Mouse (Mus musculus): ENCODE measurements around the gene P2ry6.

The P2ry6 gene

DNA sequence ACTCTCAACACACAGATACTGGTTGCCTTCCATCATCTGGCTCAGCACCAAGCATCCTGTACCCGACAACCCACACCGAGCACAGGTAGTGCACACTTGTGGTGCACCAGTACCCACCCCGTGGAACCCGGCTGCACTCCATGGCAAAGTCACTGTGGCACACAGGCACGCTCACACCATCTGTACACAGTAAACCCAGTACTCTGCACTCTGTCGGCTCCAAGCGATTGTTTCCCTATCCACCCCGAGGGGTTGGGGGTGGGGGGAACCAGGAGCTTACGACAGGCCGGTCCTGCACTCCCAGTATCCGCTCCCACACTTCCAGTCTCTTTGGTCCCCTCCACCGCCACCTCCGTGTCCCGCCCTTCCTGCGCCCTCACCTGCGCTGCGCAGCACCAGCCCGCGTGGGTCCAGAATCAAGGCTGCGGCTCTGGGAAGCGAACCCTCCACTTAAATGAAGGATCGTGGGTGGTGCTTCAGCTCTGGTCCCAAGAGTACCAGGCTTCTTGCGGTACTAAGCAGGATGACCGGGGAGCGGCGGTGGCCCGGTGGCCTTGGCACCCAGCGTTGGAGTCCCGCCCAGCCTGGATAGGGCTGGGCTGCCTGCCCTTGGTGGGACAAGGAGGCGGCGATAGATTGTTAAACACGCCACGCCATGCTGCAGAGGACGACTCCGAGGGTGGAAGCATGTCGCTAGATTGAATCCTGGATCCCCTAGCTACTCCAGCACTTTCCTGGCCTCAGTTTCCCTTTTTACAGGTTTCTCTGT lies at the start of gene P2ry6:
Gene P2ry6 (minus strand): TSS at position 515 of the 769 bp plus-strand sequence.
- DNase-seq (ENCODE audit: extremely low spot score), result no peak

DNA sequence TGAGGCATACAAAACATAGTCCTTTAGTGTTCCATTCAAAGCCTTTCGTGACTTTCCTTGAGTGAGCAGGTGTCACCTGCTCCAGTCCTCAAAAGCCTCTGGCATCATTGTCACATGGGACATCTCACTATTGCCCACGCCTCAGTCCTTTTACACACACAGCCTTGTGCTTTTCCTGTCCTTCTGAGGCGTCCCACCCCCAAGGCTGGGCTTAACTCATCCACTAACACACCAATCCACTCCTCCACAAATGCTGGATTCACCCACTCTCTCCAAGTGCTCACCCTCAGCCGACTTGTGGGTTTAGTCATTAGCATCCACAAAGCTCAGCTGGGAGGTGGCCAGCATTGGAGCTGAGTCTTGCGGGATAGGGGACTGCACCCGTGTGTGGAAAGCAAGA lies 43.0 kb upstream of the P2ry6 start:
- no peak for DNase-seq (ENCODE audit: extremely low spot score)

DNA sequence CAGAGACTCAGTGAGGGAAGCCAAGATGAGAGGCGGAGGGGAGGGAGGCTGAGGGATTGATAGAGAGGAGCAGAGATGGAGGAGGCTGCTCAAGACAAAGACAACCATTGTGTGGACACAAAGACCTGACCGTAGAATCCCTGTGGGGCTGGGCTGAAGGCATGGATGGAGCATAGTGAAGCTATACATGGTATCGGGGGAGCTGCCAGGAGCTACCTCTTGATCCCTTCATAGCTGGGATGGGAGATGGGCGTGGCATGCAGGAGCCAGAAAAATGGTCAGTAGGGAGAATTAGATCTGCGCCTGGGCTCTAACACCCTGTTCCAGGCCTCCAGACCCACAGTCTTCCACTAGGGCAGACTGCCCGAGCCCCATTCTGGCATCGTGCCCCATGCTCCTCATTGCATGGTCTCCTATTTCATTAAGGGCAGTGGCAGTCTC lies 42.6 kb upstream of the P2ry6 start:
- no peak for DNase-seq (ENCODE audit: extremely low spot score)

DNA sequence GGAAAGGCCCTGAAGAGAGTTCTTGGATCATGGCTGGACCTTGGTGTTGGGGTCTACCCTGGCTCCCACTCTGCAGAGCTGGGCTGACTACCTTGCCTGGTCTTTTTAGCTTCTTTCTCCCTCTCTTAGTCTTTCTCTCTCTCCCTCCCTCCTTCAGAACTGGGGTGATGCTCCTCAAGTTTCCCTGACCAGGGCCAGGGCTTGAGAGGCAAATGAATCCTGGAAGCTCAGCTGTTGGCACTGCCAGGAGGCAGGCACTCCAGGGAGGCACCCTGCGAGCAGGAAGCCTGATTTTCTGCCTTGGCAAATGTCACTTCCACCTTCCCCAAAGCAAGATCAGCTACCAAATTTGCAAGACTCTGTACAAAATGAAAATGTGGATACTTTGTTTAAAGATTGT lies 40.5 kb upstream of the P2ry6 start:
- DNase-seq (ENCODE audit: extremely low spot score), result no peak

DNA sequence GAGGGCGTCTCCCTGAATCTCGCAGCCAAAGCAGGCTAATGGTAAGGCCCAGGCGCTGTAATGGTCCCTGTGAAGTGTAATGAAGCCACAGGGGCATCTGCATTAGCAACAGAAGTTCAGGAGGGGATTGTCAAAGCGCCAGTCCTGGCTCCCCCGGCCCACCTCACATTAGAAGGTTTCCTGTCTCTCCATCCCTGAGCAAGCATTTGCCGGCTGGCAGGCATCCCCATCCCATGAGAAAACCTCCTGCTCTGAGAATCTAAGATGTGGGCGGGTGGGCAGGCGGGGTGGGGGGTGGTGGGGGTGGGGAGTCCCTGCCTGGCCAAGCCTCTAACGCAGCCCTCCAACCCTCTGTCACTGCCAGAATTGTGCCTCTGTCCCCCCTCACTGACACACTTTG lies 39.6 kb upstream of the P2ry6 start:
- DNase-seq (ENCODE audit: extremely low spot score), result no peak

DNA sequence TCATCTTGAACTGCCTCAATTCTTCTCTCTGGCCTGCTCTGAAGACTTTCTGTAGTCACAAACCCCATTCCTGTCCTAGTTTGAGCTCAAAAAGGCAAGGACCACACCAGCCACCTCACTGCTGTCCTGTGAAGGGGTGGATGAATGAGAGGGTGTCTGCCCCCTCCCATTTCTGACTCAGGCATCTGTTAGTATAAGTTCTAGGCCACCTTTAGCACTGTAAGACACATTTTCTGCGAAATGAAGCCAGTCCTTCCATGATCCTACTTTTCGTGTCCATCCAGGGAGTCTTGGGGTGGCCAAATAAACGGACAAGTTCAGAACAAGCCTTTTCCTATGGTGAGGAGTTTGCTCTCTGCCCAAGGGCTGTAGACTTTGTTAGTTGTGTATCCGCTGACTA lies 38.1 kb upstream of the P2ry6 start, which contains the start of gene P2ry2:
Gene P2ry2 (minus strand): TSS at position 326 of the 400 bp plus-strand sequence.
- DNase-seq (ENCODE audit: extremely low spot score), result no peak

DNA sequence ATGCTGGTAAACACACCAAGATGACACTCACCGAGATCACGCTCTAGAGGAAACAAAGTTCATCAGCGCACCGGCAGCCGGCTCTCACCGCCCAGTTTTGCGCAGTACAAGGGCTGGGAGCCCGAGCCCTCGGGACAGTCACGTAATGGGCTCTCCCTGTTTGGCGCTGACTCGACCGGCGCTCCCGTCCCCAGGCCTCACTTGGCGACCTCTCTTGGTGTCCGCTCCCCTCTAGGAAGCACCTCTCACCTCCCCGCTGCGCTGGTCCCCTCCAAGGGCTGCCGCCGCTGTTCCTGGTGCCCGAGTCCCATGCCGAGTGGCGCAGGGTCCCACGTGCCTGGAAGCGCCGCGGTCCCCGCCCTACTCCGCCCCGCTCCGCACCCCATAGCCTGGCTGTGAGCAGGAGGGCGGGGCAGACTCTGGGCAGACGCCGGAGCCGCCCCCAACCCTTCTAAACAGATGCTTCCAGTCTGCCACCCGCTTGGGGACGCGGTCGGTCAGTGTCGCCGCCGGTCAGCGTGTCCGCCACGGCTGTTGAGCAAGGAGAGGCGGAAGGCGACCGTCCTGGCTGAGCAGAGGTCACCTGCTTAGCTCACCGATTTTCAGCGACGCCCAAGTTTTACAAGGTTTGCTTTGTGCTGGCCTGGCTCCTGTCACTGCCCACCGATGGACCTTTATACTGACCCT lies 37.4 kb upstream of the P2ry6 start:
- peak; percentile 76 for DNase-seq (ENCODE audit: extremely low spot score)

DNA sequence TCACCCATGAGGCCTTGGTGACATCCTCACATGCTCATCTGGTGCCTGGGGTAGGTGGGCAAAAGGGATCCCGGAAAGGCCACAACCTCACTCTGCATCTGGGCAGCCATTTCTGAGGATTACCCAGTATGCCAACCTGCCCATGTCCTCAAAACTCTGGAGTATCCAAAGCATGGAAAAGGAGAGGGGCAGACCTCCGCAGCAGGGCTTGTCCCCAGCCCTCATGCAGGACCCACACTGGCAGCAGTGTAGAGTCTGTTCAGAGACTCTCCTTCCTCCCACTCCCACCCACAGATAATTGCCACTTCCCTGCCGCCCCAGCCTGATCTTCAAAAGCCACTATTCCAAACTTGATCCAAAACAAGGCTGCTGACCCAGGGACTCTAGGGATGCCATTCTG lies 36.3 kb upstream of the P2ry6 start:
- no peak for DNase-seq (ENCODE audit: extremely low spot score)

DNA sequence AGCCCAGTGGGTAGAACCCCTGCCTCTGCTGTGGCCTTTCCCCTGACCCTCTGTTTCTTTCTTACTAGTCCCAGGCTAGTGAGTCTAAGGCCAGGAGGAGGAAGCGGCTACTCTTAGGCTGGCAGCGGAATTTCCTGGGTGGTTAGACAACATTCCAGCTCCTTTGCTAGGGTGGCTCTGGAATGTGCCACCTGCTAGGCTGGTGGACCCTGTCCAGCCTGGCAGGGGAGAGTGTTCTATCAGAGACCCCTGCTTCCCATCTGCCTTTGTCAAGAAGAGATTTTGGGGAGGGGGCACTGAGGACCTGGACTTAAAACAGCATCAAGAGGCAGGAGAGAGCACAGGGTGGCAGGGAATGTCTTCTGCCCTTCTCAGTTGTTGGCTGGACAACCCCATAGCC lies 31.8 kb upstream of the P2ry6 start:
- no peak for DNase-seq (ENCODE audit: extremely low spot score)

DNA sequence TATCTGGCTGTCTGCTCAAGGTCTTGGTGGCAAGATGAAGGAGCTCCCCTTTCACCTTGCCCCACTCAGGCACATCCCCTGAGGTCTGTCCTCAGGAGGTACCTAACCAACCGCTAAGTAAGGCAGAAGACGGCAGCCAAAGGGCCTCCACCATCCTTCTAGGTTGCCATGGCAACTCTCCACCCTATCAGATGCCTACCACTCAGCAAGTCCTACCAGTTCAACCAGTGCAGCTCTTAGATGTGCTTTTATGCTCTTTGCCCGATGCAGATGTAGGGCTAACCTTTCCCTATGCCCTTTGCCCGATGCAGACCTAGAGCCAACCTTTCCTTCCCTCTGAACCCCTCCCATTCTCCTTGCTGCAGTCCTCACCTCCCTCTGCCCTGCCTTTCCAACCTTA lies 30.7 kb upstream of the P2ry6 start:
- no peak for DNase-seq (ENCODE audit: extremely low spot score)

DNA sequence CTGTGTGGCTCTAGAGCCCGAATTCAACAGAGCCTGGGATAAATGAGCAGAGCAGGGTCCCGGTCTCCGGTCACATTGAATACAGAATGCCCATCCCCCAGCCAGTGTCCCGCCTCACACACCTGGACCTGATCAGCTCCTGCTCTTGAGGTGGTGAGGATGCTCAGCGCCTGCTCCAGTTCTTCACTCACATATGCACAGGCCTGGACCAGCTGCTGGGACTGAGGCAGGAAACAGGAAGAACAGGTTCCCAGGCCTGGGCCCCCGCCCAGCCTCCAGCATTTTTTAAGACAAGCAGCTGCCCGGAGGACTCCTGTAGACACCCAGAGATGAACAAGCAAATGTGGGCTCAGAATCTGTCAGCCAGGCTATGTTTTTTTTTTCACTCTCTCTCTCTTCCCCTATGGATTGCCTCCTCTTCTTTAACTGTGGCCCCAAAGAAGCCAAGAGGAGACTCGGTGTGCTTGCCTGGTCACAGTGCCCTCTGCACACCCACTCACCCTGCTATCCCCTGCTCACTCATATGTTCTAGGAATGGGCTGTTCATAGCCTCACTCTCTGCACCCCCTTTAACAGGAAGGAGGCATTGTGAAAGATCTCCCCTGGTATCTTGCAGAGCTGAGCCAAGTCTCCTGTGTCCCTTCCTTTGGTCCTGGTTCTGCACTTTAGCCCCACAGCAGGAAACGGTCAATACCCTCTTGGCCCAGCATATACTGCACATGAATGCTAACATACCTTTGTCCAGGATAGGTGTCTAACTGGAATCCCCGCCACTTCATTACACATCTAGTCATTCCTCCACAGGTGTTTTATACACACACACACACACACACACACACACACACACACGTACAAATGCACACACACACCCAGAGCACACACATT lies 29.2 kb upstream of the P2ry6 start:
- DNase-seq (ENCODE audit: extremely low spot score), result no peak

DNA sequence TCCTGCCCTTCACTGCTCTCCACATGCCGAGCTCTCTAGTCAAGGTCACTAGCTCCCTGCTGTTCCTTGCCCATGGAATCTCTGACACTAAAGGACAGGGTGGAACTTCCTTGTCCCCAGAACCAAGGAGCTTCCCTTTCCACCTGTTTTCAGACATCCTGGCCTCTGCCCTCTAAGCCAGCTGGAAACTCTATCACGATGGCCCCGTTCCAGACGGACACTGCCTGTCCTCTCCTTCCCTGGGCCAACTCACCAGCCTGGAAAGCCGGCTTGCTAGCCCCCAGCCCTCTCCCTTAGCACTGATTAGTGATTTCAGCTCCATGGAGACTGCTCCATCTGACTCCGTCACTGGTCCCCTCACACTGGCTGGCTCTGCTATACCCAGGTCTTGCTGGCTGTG lies 27.8 kb upstream of the P2ry6 start:
- no peak for DNase-seq (ENCODE audit: extremely low spot score)

DNA sequence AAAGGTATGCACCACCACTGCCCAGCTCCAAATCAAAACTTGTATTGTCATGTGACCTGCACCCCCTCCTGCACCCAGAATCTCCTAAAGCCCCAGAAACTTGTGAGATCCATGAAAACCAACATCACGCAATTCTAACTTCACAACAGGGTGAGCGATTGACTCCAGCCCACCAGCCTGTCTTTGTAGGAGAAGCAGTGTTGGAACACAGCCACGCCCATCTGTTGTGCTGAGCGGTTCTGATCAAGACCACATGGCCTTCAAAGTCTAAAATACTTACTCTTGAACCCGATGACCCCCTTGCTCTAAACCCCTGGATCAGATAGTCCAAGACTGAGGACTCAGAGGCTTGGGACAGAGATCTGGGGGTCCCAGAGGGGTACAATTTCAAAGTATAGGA lies 25.2 kb upstream of the P2ry6 start:
- no peak for DNase-seq (ENCODE audit: extremely low spot score)

DNA sequence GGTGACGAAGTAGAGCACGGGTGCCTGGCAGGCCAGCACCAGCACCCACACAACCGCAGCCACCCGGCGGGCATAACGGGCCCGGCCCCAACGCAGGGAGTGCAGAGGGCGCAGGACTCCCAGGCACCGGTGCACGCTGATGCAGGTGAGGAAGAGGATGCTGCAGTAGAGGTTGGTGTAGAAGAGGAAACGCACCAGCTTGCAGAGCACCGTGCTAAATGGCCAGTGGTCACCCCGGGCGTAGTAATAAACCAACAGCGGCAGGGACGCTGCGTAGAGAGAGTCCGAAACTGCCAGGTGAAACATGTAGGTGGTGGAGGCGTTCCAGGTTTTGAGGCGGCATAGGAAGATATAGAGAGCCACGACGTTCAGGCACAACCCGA lies 24.1 kb upstream of the P2ry6 start:
- DNase-seq (ENCODE audit: extremely low spot score), result no peak

DNA sequence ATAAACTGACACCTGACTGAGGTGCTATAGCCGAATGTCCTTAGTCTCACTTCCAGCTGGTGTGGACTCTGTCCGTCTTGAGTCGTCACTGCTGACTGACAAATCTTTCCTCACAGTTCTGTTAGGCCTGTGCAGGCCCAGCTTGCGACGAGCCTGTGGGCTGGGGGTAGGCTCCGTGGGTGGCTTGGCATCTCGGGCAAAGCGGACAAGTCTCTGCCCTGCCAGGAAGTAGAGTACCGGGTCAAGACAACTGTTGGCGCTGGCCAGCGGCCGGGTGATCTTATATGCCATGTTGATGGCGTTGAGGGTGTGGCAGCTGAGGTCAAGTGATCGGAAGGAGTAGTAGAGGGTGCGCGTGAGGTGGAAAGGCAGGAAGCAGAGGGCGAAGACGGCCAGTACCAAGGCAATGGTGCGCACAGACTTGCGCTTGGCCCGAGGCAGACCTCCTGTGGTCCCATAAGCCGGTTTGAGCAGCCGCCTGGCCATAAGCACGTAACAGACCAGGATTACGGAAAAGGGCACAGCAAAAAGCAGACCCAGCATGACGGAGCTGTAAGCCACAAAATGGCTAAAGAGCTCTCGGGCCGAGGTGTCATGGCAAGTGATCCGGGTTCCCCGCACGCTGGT lies 23.6 kb upstream of the P2ry6 start:
- no peak for DNase-seq (ENCODE audit: extremely low spot score)

DNA sequence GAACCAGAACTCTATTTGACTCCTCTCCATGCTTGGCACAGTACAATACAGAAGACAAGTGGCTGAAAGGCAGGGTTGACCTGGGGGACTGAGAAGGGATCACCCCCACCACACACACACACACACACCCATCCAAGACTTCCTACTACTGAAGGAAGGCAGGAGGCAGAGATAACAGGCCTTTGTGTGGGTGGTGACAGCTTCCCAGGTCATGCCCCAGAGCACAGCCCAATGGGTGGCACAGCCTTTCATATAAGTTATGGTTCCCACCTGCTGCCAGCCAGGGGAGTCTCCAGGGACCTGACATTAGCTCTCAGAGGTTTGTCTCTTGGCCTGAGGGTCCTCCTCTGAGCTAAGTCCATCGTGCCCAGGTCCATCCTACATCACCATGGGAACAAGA lies 22.8 kb upstream of the P2ry6 start:
- DNase-seq (ENCODE audit: extremely low spot score), result no peak

DNA sequence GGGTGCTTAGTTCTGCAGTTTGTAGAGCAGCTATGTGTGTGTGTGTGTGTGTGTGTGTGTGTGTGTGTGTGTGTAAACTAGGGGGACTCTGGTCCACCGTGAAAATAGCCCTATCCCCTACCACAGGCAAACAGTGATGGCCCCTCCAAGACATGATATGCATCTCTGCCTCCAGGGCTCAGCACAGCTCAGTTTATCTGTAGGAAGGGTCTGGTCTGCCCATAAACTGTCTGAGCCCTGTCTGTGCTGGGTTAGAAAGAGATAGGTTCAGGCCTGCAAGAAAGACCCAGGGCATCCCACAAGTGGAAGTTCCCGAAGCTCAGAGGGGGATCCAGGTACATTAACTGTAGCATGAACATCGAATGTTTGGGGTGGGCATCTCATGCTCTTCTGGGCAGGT lies 21.5 kb upstream of the P2ry6 start:
- DNase-seq (ENCODE audit: extremely low spot score), result no peak

DNA sequence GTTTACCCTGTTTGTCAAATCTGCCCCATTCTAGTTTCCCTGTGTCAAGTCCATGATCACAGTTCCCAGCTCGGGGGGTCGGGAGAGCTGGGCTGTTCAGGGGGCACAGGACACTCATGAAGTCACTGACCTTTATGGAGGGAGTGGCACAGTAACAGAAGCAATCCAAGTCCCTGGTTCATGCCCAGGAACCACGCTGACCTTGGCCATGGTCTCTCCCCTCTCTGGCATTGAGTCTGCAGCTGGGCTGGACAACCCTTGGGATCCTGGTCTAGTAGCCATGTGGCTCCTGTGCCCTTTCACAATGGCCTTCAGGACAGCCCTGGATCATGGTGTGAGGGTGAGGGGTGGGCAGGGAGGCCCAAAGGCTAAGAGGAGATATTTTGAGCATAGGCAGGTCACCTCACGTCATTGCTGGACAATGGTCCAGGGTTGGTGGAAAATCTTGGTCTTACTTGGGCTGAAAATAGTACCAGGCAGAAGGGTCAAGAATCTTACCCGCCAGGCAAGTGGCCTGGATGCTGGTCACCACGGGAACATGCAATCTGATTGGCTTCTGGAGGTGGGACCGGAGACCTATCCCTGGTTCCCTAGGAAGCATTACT lies 20.9 kb upstream of the P2ry6 start:
- DNase-seq (ENCODE audit: extremely low spot score), result no peak

DNA sequence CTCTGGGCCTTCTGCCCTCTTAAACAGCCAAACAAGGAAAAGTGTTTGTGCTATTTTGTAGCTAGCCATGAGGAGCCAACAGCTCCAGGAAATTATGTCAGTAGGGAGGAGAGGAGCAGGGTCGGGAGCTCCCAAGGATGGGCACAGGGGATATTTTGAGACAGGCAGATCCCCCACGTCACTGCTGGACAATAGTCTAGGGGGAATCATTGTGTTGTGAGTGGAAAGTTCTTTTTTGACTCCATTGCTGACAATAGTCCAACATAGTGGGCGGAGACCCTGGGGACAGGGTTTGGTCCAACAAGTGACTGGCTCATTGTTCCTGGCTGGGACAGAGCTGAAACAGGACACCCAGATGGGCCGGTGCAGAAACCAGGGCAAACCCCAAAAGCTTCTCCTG lies 18.7 kb upstream of the P2ry6 start:
- no peak for DNase-seq (ENCODE audit: extremely low spot score)

DNA sequence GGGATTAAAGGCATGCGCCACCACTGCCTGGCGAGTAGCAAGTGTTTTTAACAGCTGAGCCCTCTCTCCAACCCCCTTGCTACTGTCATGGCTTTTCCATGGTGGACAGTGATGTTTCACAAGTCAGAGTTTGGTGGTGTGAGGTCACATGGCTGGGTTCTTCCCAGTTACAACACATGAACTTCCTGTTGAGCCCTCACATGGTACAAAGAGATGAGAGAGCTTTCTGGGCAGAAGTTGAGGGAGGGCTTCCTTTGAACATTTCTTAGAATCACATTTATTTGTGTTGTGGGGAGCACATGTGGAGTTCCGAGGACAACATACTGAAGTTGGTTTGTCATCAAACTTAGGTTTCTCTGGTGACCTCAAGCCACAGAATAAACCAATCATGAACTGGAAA lies 17.5 kb upstream of the P2ry6 start:
- no peak for DNase-seq (ENCODE audit: extremely low spot score)

DNA sequence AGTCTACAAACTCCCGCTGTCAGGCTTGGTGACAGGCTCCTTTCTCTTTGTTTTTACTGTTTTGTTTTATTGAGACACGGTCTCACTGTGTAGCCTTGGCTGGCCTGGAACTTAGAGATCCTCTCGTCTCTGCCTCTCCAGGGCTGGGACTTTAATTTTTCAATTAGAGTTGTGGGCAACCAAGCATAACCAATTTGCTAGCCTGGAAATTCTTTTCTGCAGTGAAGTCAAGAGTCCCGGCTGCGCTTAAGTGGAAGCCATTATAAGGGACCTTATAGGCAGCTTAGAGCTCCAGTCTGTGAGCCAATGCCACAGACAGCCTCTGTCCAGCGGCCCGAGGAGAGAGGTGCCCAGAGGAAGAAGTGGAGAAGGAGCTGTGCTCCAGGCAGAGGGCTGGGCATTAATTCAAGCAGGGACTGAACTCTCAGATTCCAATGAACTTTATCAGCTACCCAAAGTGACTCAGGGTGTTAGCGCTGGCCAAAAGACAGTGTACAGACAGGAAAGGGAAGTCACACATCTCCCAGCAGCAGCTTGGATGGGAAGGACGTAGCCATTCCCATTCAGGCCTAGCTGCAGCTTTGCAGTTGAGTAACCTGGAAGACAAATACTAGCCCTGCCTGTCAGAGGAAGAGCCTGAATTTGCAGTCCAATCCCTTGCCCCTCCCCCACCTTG lies 16.3 kb upstream of the P2ry6 start:
- no peak for DNase-seq (ENCODE audit: extremely low spot score)

All from embryo, embryonic 9.5 days (tissue).